Mouse (Mus musculus): ENCODE measurements around the gene Camk2g. TPM values are rescaled to one million over a fixed set of nuclear protein-coding genes. Genes with fewer than 3 reads are reported as not detected.

The Camk2g gene
- total RNA-seq, 2 experiments from 2014 or later, result 50.4 to 59.5 TPM

- DNase-seq (ENCODE audit: low spot score), result no peak
- intact Hi-C loops (cut with DNase I), result loop anchor here (10.0 kb wide), 1 partner anchor 305 kb away; no protein-coding TSS in a partner anchor
Measured at GRCm38 (mm10) chr14:20809820-20810219, 15.9 kb upstream of the Camk2g start.

- intact Hi-C loops (cut with DNase I), result loop anchor here (10.0 kb wide), 1 partner anchor 305 kb away; no protein-coding TSS in a partner anchor
- DNase-seq (ENCODE audit: low spot score), result no peak
Measured at GRCm38 (mm10) chr14:20809349-20809748, 15.5 kb upstream of the Camk2g start.

GRCm38 (mm10) chr14:20806116-20806840 lies 12.4 kb upstream of the Camk2g start:
- intact Hi-C loops (cut with DNase I), result loop anchor here (2.0 to 10.0 kb wide), 2 partner anchors 21 to 309 kb away; no protein-coding TSS in a partner anchor
- no peak for DNase-seq (ENCODE audit: low spot score)

- intact Hi-C loops (cut with DNase I), result loop anchor here (5.0 to 10.0 kb wide), 4 partner anchors 122 to 310 kb away; partner anchors contain the start of gene Vcl
Measured at GRCm38 (mm10) chr14:20804964-20805672, 11.2 kb upstream of the Camk2g start.

GRCm38 (mm10) chr14:20804481-20804880 lies 10.6 kb upstream of the Camk2g start:
- DNase-seq (ENCODE audit: low spot score), result no peak
- intact Hi-C loops (cut with DNase I), result loop anchor here (5.0 to 10.0 kb wide), 4 partner anchors 123 to 310 kb away; partner anchors contain the start of gene Vcl

More at GRCm38 (mm10) chr14:20804964-20805672, 11.2 kb upstream of the Camk2g start:
- DNase-seq (ENCODE audit: low spot score), result peak; percentile 73

- DNase-seq (ENCODE audit: low spot score), result peak; percentile 61
- intact Hi-C loops (cut with DNase I), result loop anchor here (1.0 to 10.0 kb wide), 5 partner anchors 70 to 311 kb away; partner anchors contain the start of gene Vcl
Measured at GRCm38 (mm10) chr14:20803606-20803938, 9.7 kb upstream of the Camk2g start.

GRCm38 (mm10) chr14:20802926-20803605 lies 9.2 kb upstream of the Camk2g start:
- intact Hi-C loops (cut with DNase I), result loop anchor here (1.0 to 10.0 kb wide), 5 partner anchors 70 to 312 kb away; partner anchors contain the start of gene Vcl

GRCm38 (mm10) chr14:20798761-20799160 lies 4.9 kb upstream of the Camk2g start:
- intact Hi-C loops (cut with DNase I), result loop anchor here (1.0 to 5.0 kb wide), 3 partner anchors 11 to 101 kb away; no protein-coding TSS in a partner anchor
- peak; percentile 68 for DNase-seq (ENCODE audit: low spot score)

More at GRCm38 (mm10) chr14:20802926-20803605, 9.2 kb upstream of the Camk2g start:
- DNase-seq (ENCODE audit: low spot score), result no peak

- intact Hi-C loops (cut with DNase I), result loop anchor here (1.0 to 5.0 kb wide), 3 partner anchors 11 to 101 kb away; no protein-coding TSS in a partner anchor
- no peak for DNase-seq (ENCODE audit: low spot score)
Measured at GRCm38 (mm10) chr14:20798300-20798699, 4.4 kb upstream of the Camk2g start.

GRCm38 (mm10) chr14:20796643-20797042 lies 2.8 kb upstream of the Camk2g start:
- DNase-seq (ENCODE audit: low spot score), result no peak
- intact Hi-C loops (cut with DNase I), result loop anchor here (5.0 kb wide), 1 partner anchor 99 kb away; no protein-coding TSS in a partner anchor

- intact Hi-C loops (cut with DNase I), result loop anchor here (5.0 kb wide), 1 partner anchor 99 kb away; no protein-coding TSS in a partner anchor
- DNase-seq (ENCODE audit: low spot score), result no peak
Measured at GRCm38 (mm10) chr14:20796170-20796569, 2.3 kb upstream of the Camk2g start.

GRCm38 (mm10) chr14:20795423-20796152 lies 1.7 kb upstream of the Camk2g start:
- intact Hi-C loops (cut with DNase I), result loop anchor here (5.0 kb wide), 1 partner anchor 98 kb away; no protein-coding TSS in a partner anchor
- DNase-seq (ENCODE audit: low spot score), result no peak

GRCm38 (mm10) chr14:20794589-20794988 lies 701 bp upstream of the Camk2g start:
- intact Hi-C loops (cut with DNase I), result no loop called here
- no peak for DNase-seq (ENCODE audit: low spot score)

- no peak for DNase-seq (ENCODE audit: low spot score)
- intact Hi-C loops (cut with DNase I), result no loop called here
Measured at GRCm38 (mm10) chr14:20792922-20793757, 748 bp downstream of the Camk2g start.

- no peak for DNase-seq (ENCODE audit: low spot score)
- intact Hi-C loops (cut with DNase I), result no loop called here
Measured at GRCm38 (mm10) chr14:20792243-20792921, 1.5 kb downstream of the Camk2g start.

GRCm38 (mm10) chr14:20791511-20792242 lies 2.2 kb downstream of the Camk2g start:
- intact Hi-C loops (cut with DNase I), result loop anchor here (2.0 kb wide), 1 partner anchor 53 kb away; no protein-coding TSS in a partner anchor
- DNase-seq (ENCODE audit: low spot score), result no peak

GRCm38 (mm10) chr14:20790996-20791395 lies 2.9 kb downstream of the Camk2g start:
- DNase-seq (ENCODE audit: low spot score), result no peak
- intact Hi-C loops (cut with DNase I), result loop anchor here (2.0 kb wide), 1 partner anchor 52 kb away; no protein-coding TSS in a partner anchor

Measured in heart, postnatal 25 days (tissue).